Mouse (Mus musculus) embryonic stem cell, embryonic (primary cell): ENCODE measurements around the gene Chchd3.

Experiments used
- CTCF ChIA-PET, 4 experiments: fragments of 300-600 bp in 2 of 4; fragments of 350-600 bp in 2 of 4; sonication (Branson Sonifier 250); formaldehyde crosslinking; loops; one replicate each; lab custom pipeline; 2022; ENCODE audit warnings: inconsistent platforms in 2 of 4; lab: Charles Lee
- POLR2A ChIA-PET, 4 experiments: fragments of 300-600 bp in 2 of 4; fragments of 350-600 bp in 2 of 4; sonication (Branson Sonifier 250); formaldehyde crosslinking; loops; one replicate each; lab custom pipeline; 2022; ENCODE audit warnings: antibody characterized with exemption in 4 of 4, inconsistent platforms in 1 of 4; lab: Charles Lee

Chchd3 gene

DNA sequence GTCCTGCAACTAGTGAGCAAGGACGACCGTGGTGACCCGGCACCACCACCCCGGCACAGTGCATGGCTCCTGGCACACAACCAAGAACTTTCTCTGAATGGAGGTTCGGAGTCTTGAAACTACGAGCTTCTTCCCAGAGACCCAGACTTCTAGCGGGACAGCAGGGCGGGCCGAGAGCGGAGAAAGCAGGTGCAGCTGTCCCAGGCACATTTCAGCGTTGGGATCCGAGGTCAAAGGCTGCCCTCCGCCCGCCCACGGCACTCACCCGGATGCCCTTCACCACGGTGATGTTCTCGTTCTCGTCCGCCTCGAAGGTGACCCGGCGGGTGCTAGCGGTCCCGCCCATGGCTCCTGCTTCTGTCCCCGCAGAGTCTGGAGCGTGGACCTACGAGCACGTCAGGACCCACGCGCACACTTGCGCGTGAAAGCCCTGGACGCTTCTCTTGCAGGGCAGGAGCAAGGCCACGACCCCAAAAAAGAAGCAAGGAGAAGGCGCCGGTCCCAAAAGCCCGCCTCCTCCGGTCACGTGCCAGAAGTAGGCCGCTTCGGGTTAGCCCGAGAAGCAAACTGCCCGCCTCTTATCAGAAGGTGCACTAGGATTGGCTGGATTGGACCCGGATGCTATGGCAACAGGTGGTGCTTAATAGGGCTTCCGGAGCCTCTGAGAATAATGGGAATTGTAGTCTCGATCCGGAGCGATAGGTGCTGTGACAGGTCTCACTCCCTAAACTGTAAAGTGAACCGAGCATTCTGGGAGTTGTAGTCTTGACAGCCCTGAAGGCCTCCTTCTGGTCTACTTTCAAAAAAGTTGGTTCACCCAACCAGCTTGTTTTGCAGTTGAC is at the start of gene Chchd3:
Gene Chchd3 (minus strand): TSS at position 526 of the 842 bp plus-strand sequence.
- ChIA-PET CTCF (no interaction called here), POLR2A (interaction anchor here in 3 of 4 experiments (0.6 to 9.0 kb wide), 5 partner anchors 12 to 37 kb away, joined by 3 to 78 read pairs (median 3); no protein-coding TSS in a partner anchor)

- ChIA-PET POLR2A (no interaction called here), CTCF (no interaction called here)
Measured at GRCm38 (mm10) chr6:33104661-33105060, 44.6 kb upstream of the Chchd3 start.

GRCm38 (mm10) chr6:33098903-33099302 is 38.8 kb upstream of the Chchd3 start:
- ChIA-PET POLR2A (interaction anchor here in 1 of 4 experiments (0.7 kb wide), 1 partner anchor 130 kb away, joined by 5 read pairs; no protein-coding TSS in a partner anchor), CTCF (no interaction called here)

DNA sequence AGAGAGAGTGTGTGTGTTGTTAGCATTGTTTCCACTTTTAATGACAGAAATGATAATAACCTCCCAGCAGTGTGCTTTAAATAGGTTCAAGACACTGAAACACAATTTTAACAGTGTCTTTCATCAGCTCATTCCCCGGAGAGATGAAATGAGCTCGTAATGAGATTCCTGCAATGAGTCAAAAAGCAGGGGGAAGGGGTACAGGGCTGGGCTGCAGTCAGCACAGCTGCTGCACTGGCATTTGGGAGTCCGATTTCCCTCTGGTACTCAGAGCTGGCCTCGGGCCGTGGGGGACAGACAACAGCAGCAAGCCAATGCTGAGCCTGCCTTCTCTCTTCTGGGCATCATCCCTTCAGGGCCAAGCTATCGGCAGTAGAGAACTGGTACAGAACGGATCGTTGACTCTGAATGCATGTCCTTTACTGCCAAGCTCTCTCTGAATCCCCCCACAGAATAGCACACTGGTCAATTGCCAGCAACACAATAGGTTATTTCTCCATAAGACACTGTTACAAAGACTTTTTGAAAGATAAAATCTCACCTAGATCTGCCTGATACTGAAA is 34.7 kb upstream of the Chchd3 start:
- POLR2A ChIA-PET, result interaction anchor here in 1 of 4 experiments (0.5 kb wide), 1 partner anchor 140 kb away, joined by 3 read pairs; no protein-coding TSS in a partner anchor

DNA sequence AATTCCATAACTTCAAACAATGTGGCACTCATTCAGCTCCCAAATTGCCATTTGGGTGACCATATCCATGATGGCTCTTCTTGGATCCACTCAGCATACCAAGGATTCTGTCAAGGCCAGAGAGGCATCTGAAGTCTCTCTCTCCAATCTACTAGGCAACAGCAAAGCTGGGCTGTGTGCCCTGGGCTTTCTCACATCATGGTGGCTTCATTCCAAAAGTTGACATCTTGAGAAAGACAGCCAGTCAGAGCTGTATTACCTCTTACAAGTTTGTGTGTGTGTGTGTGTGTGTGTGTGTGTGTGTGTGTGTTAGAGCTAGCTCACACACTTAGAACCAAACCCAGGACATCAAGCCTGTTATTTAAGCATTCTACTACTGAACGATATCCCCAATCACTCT is 20.1 kb upstream of the Chchd3 start:
- POLR2A ChIA-PET, result interaction anchor here in 1 of 4 experiments (0.7 kb wide), 1 partner anchor 429 kb away, joined by 10 read pairs; no protein-coding TSS in a partner anchor
- CTCF ChIA-PET, result interaction anchor here in 2 of 4 experiments (0.5 to 0.7 kb wide), 3 partner anchors 16 to 1356 kb away, joined by 4 to 6 read pairs (median 5); no protein-coding TSS in a partner anchor

More for the DNA sequence above, 34.7 kb upstream of the Chchd3 start:
- CTCF ChIA-PET, result interaction anchor here in 2 of 4 experiments (0.6 kb wide), 2 partner anchors 32 to 871 kb away, joined by 3 to 4 read pairs; no protein-coding TSS in a partner anchor

- ChIA-PET CTCF (no interaction called here), POLR2A (interaction anchor here in 1 of 4 experiments (0.6 kb wide), 1 partner anchor 396 kb away, joined by 8 read pairs; no protein-coding TSS in a partner anchor)
Measured at GRCm38 (mm10) chr6:33078260-33078936, 18.3 kb upstream of the Chchd3 start.

- ChIA-PET POLR2A (no interaction called here), CTCF (no interaction called here)
Measured at GRCm38 (mm10) chr6:33066462-33066861, 6.4 kb upstream of the Chchd3 start.

GRCm38 (mm10) chr6:33059276-33059675 is 784 bp downstream of the Chchd3 start:
- POLR2A ChIA-PET, result interaction anchor here in 1 of 4 experiments (2.0 to 9.0 kb wide), 2 partner anchors 11 to 17 kb away, joined by 10 to 78 read pairs; no protein-coding TSS in a partner anchor
- CTCF ChIA-PET, result no interaction called here

- CTCF ChIA-PET, result no interaction called here
- POLR2A ChIA-PET, result interaction anchor here in 2 of 4 experiments (0.5 to 9.0 kb wide), 4 partner anchors 9 to 196 kb away, joined by 3 to 78 read pairs (median 5); no protein-coding TSS in a partner anchor
Measured at GRCm38 (mm10) chr6:33056392-33056791, 3.7 kb downstream of the Chchd3 start.

- POLR2A ChIA-PET, result interaction anchor here in 2 of 4 experiments (1.4 to 9.0 kb wide), 3 partner anchors 9 to 14 kb away, joined by 5 to 78 read pairs (median 5); no protein-coding TSS in a partner anchor
- CTCF ChIA-PET, result no interaction called here
Measured at GRCm38 (mm10) chr6:33055663-33056062, 4.4 kb downstream of the Chchd3 start.

DNA sequence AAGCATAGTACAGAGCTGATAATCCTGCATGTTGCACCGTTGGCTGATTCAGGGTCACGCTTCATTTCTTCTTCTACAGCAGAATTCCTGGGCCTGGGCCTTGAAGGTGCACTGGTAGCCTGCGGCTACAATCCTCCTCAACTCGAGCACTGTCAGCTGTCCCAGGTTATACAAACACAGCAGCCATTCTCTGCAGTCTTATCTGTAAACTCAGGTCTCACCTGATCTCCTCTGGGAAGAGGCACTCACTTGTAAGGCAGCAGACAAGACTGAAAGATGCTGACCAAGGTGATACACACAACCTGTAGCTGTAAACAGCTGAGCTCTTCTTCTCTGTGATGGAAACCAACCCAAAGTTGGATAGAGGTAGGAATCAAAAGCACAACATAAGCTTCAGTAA is 5.1 kb downstream of the Chchd3 start:
- ChIA-PET POLR2A (interaction anchor here in 2 of 4 experiments (1.4 to 9.0 kb wide), 5 partner anchors 8 to 13 kb away, joined by 3 to 78 read pairs (median 5); no protein-coding TSS in a partner anchor), CTCF (no interaction called here)

DNA sequence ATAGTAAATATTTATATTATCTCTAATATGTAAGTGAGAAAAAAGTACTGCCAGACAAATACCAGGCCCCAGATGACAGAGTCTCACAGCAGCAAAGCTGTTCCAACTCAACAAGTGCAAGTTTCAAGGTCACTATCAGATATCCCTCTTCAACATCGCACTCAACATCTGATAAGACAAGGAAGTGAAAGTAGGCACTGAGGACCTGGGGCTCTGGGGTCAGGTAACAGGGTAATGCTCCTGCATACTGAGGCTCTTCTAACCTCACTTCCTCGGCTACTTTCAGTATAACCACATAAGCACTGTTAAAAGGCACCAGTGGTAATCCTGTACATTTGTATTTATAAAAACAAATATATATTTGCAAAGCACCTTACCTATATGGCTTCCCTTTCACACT is 8.4 kb downstream of the Chchd3 start:
- POLR2A ChIA-PET, result interaction anchor here in 1 of 4 experiments (9.0 kb wide), 1 partner anchor 9 kb away, joined by 78 read pairs; no protein-coding TSS in a partner anchor
- CTCF ChIA-PET, result no interaction called here

- CTCF ChIA-PET, result no interaction called here
- POLR2A ChIA-PET, result interaction anchor here in 2 of 4 experiments (0.6 to 2.6 kb wide), 2 partner anchors 9 to 918 kb away, joined by 3 to 10 read pairs; no protein-coding TSS in a partner anchor
Measured at GRCm38 (mm10) chr6:33049705-33050420, 10.2 kb downstream of the Chchd3 start.

- POLR2A ChIA-PET, result interaction anchor here in 2 of 4 experiments (1.2 to 8.4 kb wide), 4 partner anchors 10 to 16 kb away, joined by 3 to 78 read pairs (median 5); partner anchors contain the start of gene Chchd3 (in 2 of the 2)
- CTCF ChIA-PET, result no interaction called here
Measured at GRCm38 (mm10) chr6:33043480-33043879, 16.6 kb downstream of the Chchd3 start.

- CTCF ChIA-PET, result no interaction called here
- POLR2A ChIA-PET, result interaction anchor here in 3 of 4 experiments (0.6 to 8.4 kb wide), 5 partner anchors 9 to 1735 kb away, joined by 3 to 78 read pairs (median 5); partner anchors contain the start of gene Chchd3 (in 2 of the 3)
Measured at GRCm38 (mm10) chr6:33042880-33043279, 17.2 kb downstream of the Chchd3 start.

- CTCF ChIA-PET, result no interaction called here
- POLR2A ChIA-PET, result interaction anchor here in 3 of 4 experiments (0.6 to 8.4 kb wide), 4 partner anchors 13 to 1734 kb away, joined by 3 to 78 read pairs (median 3); partner anchors contain the start of gene Chchd3 (in 1 of the 3)
Measured at GRCm38 (mm10) chr6:33041978-33042377, 18.1 kb downstream of the Chchd3 start.

GRCm38 (mm10) chr6:33040360-33041090 is 19.5 kb downstream of the Chchd3 start:
- ChIA-PET CTCF (no interaction called here), POLR2A (interaction anchor here in 2 of 4 experiments (1.0 to 8.4 kb wide), 4 partner anchors 9 to 15 kb away, joined by 3 to 78 read pairs (median 3); partner anchors contain the start of gene Chchd3 (in 1 of the 2))
